Mouse (Mus musculus): ENCODE measurements at regions not wholly inside any gene's neighbourhood (a gene's known extent, or its start where the extent isn't known, plus 50 kb on each side); places are given as distances from the start of the nearest gene placed in this dataset.
"Not testable (repeated sequence)": the region's sequence is repeated elsewhere in the genome, so short reads cannot be mapped to it uniquely, and the experiment has no call there.

DNA sequence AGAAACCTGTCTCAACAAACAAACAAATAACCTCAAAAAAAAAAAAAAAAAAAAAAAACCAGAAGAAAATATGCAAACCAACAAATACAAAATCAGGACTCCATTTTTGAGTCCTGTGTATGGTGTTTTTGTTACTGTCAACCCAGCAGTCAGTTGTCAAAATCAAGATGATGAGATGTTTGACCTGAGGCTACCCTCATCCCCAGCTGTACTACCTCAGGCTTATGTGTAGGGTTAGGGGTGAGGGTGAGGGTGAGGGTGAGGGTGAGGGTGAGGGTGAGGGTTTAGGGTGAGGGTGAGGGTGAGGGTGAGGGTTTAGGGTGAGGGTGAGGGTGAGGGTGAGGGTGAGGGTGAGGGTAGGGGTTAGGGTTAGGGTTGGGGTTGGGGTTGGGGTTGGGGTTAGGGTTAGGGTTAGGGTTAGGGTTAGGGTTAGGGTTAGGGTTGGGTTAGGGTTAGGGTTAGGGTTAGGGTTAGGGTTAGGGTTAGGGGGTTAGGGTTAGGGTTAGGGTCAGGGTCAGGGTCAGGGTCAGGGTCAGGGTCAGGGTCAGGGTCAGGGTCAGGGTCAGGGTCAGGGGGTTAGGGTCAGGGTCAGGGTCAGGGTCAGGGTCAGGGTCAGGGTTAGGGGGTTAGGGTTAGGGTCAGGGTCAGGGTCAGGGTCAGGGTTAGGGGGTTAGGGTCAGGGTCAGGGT lies 97.0 kb upstream of the Vmn2r87 start:
- DNase-seq, result peak; percentile 8 to 9

DNA sequence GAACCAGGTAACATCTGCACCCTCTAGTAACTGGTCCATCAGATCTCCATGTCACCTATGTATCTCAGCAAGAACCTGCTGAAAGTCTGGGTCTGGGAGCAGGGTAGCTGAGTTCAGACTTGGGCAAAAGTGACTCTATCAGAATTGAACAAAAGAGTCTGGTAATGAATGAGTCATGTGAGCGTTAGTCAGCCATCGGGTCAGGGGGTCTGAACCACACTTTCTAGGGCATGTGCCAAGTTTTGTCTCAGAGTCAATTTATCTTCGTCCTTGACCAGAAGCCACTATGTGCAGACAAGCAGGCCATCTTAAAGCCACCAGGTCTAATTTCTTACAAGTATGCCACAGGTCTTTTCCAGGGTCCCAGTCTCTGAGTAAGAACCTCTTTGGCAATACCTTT lies 69.2 kb upstream of the Vmn2r87 start:
- DNase-seq, result not testable (repeated sequence)

DNA sequence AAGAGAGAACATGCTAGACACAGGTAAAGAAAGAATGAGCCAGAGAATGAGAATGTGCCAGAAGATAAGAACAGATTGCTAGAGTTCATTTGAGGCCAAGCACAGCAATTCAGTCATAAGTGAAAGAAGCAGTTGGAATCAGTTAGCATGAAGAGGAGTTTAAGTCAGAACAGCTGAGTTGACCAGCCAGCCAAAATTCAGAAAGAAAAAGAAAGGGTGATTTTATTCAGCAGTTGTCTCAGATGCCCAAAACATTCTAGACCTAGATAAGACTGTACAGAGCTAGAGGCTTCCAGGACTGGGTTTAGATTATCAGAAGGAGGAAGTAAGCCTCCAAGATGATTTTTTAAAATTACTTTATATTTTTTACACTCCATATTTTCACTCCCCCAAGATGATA lies 51.4 kb upstream of the Vmn2r87 start:
- no peak for DNase-seq

All from cerebellum, postnatal 36 days (tissue).